Mouse (Mus musculus) ES-CJ7 (cell line): ENCODE measurements around the gene Gm29582.
"Not testable (repeated sequence)": the region's sequence is repeated elsewhere in the genome, so short reads cannot be mapped to it uniquely, and the experiment has no call there.

Source experiments
- DNase-seq: peaks from one replicate; pipeline ENCODE4 v3.0.0; 2011; ENCODE audit warnings: low read depth, low spot score

Gm29582 gene

GRCm38 (mm10) chrY:30738461-30738860, at the start of gene Gm29582:
Gm29582 (minus strand) TSS chrY:30738561.
- DNase-seq = not testable (repeated sequence)
